Mouse (Mus musculus) central nervous system, embryonic 14 days (tissue): ENCODE data around the gene Noto. TPM values are rescaled to one million over a fixed set of nuclear protein-coding genes. Genes with fewer than 3 reads are reported as not detected.

Source experiments
- polyA plus RNA-seq: library from polyadenylated mRNA; depleted of rRNA; stranded (reverse); fragments of >200 nt; gene quantifications from 2 replicates; pipeline ENCODE4 v1.2.3, GENCODE M21; 2012; rRNA removed

The Noto gene
- not detected in 2 replicates for polyA plus RNA-seq

DNA sequence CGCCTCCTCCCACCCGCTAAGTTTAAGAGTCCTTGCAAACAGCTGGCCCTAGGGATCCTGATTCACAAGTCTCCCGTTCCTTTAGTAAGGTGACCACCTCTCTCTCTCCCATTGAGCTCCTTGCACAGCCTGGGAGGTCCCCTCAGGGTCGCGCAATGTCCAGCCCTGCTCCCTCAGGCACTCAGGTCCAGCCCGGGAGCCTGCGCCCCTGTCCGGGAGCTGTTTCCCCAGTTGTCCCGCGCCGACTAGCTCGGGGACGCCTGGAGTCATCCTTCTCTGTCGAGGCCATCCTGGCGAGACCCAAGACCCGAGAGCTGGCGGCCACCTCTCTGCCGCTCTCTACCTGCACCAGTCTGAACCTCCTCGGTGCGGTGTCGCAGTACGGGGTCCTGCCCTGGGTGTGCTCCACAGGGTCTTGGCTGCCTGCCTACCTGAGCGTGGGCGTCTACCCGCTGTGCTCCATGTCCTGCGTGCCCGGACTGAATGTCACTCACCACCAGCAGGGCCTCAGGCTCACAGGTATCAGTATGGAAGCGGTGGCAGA is at the start of gene Noto:
Gene Noto (plus strand): TSS at position 51 of the 544 bp plus-strand sequence.

DNA sequence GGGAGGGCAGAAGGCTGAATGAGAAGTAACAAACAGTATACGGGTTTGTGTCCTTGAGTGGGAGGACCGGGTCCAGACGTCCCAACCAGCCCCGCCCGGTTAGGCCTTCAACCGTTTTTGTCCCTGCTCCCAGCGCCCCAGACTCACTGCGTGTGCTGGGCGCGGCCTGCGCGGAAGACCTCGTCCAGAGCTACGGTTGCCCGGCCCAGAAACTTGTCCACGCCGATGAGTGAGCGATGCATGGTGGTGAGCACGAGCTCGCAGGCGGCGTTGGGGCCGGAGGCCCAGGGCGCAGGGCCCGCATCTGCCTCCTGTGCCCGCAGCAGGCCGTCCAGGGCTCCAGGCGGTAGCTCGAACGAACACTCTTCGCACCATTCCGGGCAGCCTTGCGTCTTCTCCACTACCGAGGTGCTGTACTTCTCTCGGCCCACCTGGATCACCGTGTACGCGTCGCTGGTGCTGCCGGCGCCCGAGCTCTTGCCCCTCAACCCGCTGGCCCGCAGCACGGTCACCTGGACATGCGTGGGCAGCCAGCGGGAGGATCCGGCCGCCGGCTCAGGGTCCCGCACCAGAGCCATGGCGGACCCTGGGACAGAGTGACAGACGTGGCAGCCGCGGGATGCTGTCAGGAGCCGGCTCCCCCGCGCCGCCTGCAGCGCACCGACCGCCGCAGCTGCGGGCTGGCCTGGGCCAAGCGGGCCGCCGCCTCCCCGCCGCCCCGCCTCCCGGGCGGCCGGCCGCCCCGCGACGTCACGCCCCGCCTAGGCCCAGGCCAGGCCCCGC is 49.5 kb upstream of the Noto start, which contains the start of gene Rab11fip5:
Gene Rab11fip5 (minus strand): TSS at position 684 of the 783 bp plus-strand sequence.

GRCm38 (mm10) chr6:85431842-85432431 is 8.3 kb downstream of the Noto start, which contains the start of gene Smyd5:
Gene Smyd5 (plus strand): TSS chr6:85431989.

GRCm38 (mm10) chr6:85450697-85451663 is 27.3 kb downstream of the Noto start, which contains the start of gene Cct7:
Gene Cct7 (plus strand): TSS chr6:85451514.

DNA sequence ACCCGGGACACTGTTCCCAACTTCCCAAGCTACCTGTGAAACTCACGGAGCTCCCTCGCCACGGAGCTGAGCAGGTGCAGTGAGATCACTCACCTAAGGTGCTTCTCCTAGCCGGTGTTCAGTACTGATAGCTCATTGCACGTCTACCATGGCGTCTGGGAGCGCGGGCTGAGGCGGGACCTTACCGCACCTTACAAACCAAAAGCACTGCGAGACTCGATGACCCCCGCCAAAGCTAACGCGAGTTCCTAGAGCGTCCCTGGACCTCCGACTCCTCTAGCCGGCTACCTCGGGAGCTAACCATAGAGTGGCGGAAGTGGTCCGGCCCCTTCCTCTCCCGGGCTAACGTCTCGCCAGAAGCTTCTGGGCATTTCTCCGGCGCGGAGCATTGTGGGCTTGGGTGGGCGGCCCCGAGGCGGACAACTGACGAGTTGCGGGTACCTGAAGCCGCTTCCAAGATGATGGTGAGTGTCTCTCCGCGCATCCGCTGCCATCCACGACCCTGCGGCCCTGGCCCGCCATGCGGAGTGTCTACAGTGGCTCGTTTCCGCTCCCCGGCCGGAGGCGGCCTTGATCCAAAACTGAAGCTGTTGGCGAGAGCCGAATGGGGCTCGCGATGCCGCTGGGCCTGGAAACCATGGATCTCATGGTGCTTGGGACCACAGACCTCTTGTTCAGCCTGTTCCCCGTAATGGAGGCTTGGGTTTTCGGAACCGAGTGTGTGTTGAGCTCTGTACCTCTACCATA is 28.2 kb downstream of the Noto start, which contains the start of gene Pradc1:
Gene Pradc1 (minus strand): TSS at position 307 of the 747 bp plus-strand sequence.

Other genes starting within 250 kb of the Noto start
- gene Emx1, start 236.4 kb upstream of the Noto start, polyA plus RNA-seq = 31.3 and 68.2 TPM in 2 replicates
- 12.8 and 14.4 TPM in 2 replicates for gene Sfxn5, start 90.5 kb upstream of the Noto start, polyA plus RNA-seq
- 14.3 and 16.0 TPM in 2 replicates for gene Rab11fip5, start 49.3 kb upstream of the Noto start, polyA plus RNA-seq
- 61.0 and 74.5 TPM in 2 replicates for gene Smyd5, start 8.1 kb downstream of the Noto start, polyA plus RNA-seq
- gene Cct7, start 27.6 kb downstream of the Noto start, polyA plus RNA-seq = 322 and 341 TPM in 2 replicates
- 18.1 and 18.9 TPM in 2 replicates for gene Pradc1, start 28.1 kb downstream of the Noto start, polyA plus RNA-seq
- 14.3 and 15.0 TPM in 2 replicates for gene Fbxo41, start 79.1 kb downstream of the Noto start, polyA plus RNA-seq
- 0.06 and 0.10 TPM in 2 replicates for gene Egr4, start 89.7 kb downstream of the Noto start, polyA plus RNA-seq
- 6.1 and 6.5 TPM in 2 replicates for gene Alms1, start 163.6 kb downstream of the Noto start, polyA plus RNA-seq